Mouse (Mus musculus) heart, adult 2 months (tissue): ENCODE measurements around the gene Fgd3.

Experiments
- CTCF ChIP-seq: fragments of 200-600 bp; IDR thresholded peaks from 2 replicates; pipeline ENCODE4 v1.8.1; 2022; ENCODE audit warnings: antibody characterized with exemption, mild to moderate bottlenecking, moderate library complexity
- POLR2A ChIP-seq: fragments of 200-500 bp; IDR thresholded peaks from 2 replicates; pipeline ENCODE4 v1.6.1; 2011; ENCODE audit warnings: mild to moderate bottlenecking, low read depth, low read length, control low read depth; ENCODE audit not compliant: insufficient read depth

DNA sequence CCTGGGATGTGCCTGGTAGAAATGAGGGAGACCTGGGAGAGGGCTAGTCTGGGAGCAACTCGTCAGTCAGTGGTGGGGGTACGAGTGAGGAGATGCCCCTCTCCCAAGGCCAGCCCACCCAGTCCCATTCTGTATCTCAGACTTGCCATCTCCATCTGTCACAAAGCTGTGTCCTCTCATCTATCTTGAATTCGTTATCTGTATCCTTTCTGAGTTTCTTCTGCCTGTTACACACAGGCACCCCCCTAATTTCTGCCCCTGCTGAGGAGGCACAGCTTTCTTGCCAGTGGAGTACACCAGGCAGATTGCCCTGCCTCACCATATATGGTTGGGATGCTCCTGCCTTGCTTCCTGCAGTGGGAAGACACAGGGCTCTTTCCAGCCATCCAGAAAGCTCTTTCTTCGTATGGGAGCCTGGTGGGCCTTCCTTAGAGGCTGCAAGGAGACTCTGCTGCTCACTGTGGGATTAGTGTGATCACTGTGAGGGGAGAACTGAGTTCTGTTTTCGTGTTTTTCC is 33.9 kb upstream of the Fgd3 start:
- TF ChIP-seq CTCF = no peak
- no peak for TF ChIP-seq POLR2A
